Mouse (Mus musculus) lung, postnatal 0 days (tissue): ENCODE measurements around the gene Trim47. TPM values are rescaled to one million over a fixed set of nuclear protein-coding genes. Genes with fewer than 3 reads are reported as not detected.

ENCODE experiments used
- ATAC-seq: fragments of 200-750 bp; cut with Nextera tagmentation; 2 replicates; pipeline ENCODE4 v1.8.0; 2017; ENCODE audit warnings: moderate library complexity
- DNase-seq: peaks from one replicate; pipeline ENCODE4 v3.0.0-alpha.2; 2016; ENCODE audit warnings: low spot score
- H3K27ac ChIP-seq: fragments of 300-500 bp; sonication (generic); 2 replicates; pipeline ENCODE4 v1.5.1; 2014; ENCODE audit warnings: antibody characterized with exemption, mild to moderate bottlenecking, low read length, mixed read lengths
- H3K27me3 ChIP-seq: fragments of 300-500 bp; sonication (generic); replicated peaks from 2 replicates; pipeline ENCODE4 v1.6.1; 2014; ENCODE audit warnings: low read length, mixed read lengths; ENCODE audit not compliant: insufficient read depth
- H3K36me3 ChIP-seq: fragments of 300-500 bp; sonication (generic); 2 replicates; pipeline ENCODE4 v1.6.1; 2014; ENCODE audit warnings: low read length, mixed read lengths; ENCODE audit not compliant: insufficient read depth
- H3K4me1 ChIP-seq: fragments of 300-500 bp; sonication (generic); 2 replicates; pipeline ENCODE4 v1.6.1; 2014; ENCODE audit warnings: antibody characterized with exemption, low read depth, low read length, mixed read lengths; ENCODE audit not compliant: insufficient read depth
- H3K4me2 ChIP-seq: fragments of 300-500 bp; sonication (generic); replicated peaks from 2 replicates; pipeline ENCODE4 v1.6.1; 2014; ENCODE audit warnings: low read depth, mild to moderate bottlenecking, low read length, moderate library complexity, mixed read lengths
- H3K4me3 ChIP-seq: fragments of 300-500 bp; sonication (generic); 2 replicates; pipeline ENCODE4 v1.5.1; 2014; ENCODE audit warnings: low read depth, low read length
- H3K9ac ChIP-seq: fragments of 300-500 bp; sonication (generic); replicated peaks from 2 replicates; pipeline ENCODE4 v1.6.1; 2014; ENCODE audit warnings: low read depth, mild to moderate bottlenecking
- H3K9me3 ChIP-seq: fragments of 300-500 bp; sonication (generic); 2 replicates; pipeline ENCODE4 v1.6.1; 2016; ENCODE audit warnings: low read length, mixed read lengths
- CTCF ChIP-seq: IDR thresholded peaks from 2 replicates; pipeline ENCODE4 v1.5.1; 2016; ENCODE audit warnings: antibody characterized with exemption, mild to moderate bottlenecking
- EP300 ChIP-seq: IDR thresholded peaks from 2 replicates; pipeline ENCODE4 v1.6.1; 2016; ENCODE audit warnings: antibody characterized with exemption, mild to moderate bottlenecking, control low read depth
- WGBS: fragments of 180-500 bp; shearing (Covaris S2); extraction: QIAGEN DNeasy Blood & Tissue Kit; methylation state at CpG from one replicate; pipeline ENCODE4 v1.1.7; 2014; 5-methylcytosine and 5-hydroxymethylcytosine counted together
- polyA plus RNA-seq: library from polyadenylated mRNA; unstranded; fragments of >200 nt; fragmentation: Nextera tagmentation; extraction: Ambion mirVana; gene quantifications from 2 replicates; pipeline ENCODE4 v1.2.1, GENCODE M21; 2015

The Trim47 gene
- polyA plus RNA-seq, 1 experiment from 2014 or later, result 26.3 TPM

DNA sequence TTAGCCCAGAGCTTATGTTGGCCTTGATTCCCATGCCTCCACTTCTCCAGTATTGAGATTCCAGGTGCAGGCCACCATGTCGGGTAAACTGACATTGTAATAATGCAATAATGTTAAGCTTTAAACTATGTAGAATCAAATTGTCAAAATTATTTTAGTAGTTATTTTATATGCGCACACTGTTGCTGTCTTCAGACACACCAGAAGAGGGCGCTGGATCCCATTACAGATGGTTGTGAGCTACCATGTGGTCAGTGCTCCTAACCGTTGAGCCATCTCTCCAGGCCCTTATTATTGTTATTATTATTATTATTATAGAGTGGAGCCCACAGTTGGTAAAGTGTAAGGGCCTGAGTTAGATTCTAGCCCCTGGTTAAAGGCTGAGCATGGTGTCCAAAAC is 15.9 kb downstream of the Trim47 start:
- H3K4me1 ChIP-seq, result peaks cover 12% of the 10 kb centered on the region; the same call in 1 of the 2 replicates
- no peak overlapping the region for H3K9ac ChIP-seq
- DNase-seq (no peak), ATAC-seq (no peak)
- WGBS, result 83% methylated on average over 4 of the region's 4 CpGs
- H3K4me2 ChIP-seq, result no peak overlapping the region
- no peak overlapping the region for H3K4me3 ChIP-seq
- 0 out of 2 replicates have a peak, but pooled peaks cover 3% of the 10 kb centered on the region for H3K36me3 ChIP-seq
- H3K9me3 ChIP-seq, result no peaks in the 10 kb centered on the region
- 0 out of 2 replicates have a peak, but pooled peaks cover 10% of the 10 kb centered on the region for H3K27me3 ChIP-seq
- no peak for TF ChIP-seq EP300
- TF ChIP-seq CTCF, result peak; percentile 23; the same call in 1 of the 2 replicates
- 0 out of 2 replicates have a peak overlapping the region, but pooled peaks have one; percentile 58 for H3K27ac ChIP-seq

DNA sequence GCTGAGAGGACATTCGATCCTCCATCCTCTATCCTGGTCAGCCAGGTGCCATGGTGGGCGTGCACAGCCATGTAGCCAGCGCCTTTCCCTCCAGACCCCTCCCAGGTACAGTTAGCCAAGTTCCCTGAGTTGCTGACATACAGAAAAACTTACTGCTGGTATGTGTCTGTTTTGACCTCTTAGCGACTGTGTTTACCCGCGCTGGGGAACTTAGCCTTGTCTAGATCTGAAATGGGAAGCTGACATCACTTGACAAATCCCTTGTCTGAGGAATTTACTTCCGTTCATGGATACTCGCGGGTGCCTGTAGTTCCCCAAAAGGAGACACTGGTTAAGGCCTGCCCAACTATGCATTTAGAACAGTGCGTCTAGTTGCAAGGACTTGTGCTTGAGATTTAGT is 16.5 kb downstream of the Trim47 start:
- H3K4me1 ChIP-seq, result peaks cover 12% of the 10 kb centered on the region; the same call in 1 of the 2 replicates
- 0 out of 2 replicates have a peak, but pooled peaks cover 10% of the 10 kb centered on the region for H3K27me3 ChIP-seq
- DNase-seq, result peak; percentile 86

DNA sequence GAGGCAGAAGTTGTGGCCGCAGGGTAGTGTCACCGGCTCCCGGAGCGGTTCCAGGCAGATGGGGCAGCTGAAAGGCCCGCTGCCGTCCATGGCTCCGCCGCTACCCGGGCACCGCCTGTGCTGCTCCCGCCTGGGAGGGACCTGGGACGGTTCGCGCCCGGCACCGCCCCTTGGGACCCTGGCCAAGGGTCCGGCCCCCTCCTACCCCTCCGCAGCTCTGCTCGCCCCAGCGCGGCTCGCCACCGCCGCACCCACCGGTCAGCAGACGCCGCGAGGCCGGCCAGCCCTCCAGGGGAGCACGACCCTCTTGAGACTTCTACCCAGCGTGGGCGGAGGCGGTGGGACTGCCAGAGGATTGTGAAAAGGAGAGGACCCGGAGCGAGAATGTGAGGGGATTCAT is 16.9 kb downstream of the Trim47 start:
- peaks cover 12% of the 10 kb centered on the region; the same call in 1 of the 2 replicates for H3K4me1 ChIP-seq
- H3K4me3 ChIP-seq, result peak overlapping the region; percentile 57
- H3K27me3 ChIP-seq, result 0 out of 2 replicates have a peak, but pooled peaks cover 10% of the 10 kb centered on the region
- peak overlapping the region; percentile 65 for H3K4me2 ChIP-seq
- no peak for TF ChIP-seq CTCF
- no peak for TF ChIP-seq EP300
- ATAC-seq (peak; percentile 85), DNase-seq (peak; percentile 74)
- no peaks in the 10 kb centered on the region for H3K9me3 ChIP-seq
- H3K36me3 ChIP-seq, result 0 out of 2 replicates have a peak, but pooled peaks cover 6% of the 10 kb centered on the region
- H3K9ac ChIP-seq, result peak overlapping the region; percentile 50
- H3K27ac ChIP-seq, result peak overlapping the region; percentile 58
- WGBS, result 2% methylated on average over 23 of the region's 35 CpGs

More for the DNA sequence above, 16.5 kb downstream of the Trim47 start:
- Histone ChIP-seq H3K36me3 (0 out of 2 replicates have a peak, but pooled peaks cover 6% of the 10 kb centered on the region), H3K4me2 (peak overlapping the region; percentile 65), H3K9ac (peak overlapping the region; percentile 50; the same call in 1 of the 2 replicates), H3K27ac (peak overlapping the region; percentile 58), H3K9me3 (no peaks in the 10 kb centered on the region), H3K4me3 (peak overlapping the region; percentile 57)
- TF ChIP-seq CTCF, result no peak
- TF ChIP-seq EP300, result peak; percentile 27; the same call in 1 of the 2 replicates
- 13% methylated on average over 10 of the region's 10 CpGs for WGBS
- ATAC-seq, result peak; percentile 65

DNA sequence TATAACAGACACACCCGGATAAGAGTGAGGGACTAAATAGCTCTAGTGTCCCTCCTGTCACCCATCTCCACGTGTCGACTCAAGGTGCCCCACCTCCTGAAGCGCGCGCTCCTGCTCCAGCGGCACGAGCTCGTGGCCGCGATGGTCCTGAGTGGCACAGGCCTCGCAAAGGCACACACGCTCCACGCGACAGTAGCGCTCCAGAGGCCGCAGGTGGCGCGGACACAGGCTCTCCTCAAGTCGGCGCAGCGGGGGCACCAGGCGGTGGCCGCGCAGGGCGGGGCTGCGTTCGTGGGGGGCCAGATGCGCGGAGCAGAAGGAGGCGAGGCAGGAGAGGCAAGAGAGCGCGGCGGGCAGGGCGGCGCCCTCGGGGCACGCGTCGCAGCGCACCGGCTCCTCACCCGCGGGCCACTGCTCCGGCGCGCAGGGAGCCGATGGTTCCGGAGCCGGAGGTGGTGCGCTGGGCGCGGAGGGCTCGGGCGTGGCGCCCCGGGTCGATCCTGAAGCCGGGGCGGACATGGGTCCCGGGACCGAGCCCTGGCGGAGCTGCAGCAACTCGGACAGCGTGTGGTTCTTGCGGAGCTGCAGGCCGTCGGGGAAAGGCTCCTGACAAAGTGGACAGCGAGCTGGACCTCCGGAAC is 17.4 kb downstream of the Trim47 start:
- peak; percentile 42 for DNase-seq

DNA sequence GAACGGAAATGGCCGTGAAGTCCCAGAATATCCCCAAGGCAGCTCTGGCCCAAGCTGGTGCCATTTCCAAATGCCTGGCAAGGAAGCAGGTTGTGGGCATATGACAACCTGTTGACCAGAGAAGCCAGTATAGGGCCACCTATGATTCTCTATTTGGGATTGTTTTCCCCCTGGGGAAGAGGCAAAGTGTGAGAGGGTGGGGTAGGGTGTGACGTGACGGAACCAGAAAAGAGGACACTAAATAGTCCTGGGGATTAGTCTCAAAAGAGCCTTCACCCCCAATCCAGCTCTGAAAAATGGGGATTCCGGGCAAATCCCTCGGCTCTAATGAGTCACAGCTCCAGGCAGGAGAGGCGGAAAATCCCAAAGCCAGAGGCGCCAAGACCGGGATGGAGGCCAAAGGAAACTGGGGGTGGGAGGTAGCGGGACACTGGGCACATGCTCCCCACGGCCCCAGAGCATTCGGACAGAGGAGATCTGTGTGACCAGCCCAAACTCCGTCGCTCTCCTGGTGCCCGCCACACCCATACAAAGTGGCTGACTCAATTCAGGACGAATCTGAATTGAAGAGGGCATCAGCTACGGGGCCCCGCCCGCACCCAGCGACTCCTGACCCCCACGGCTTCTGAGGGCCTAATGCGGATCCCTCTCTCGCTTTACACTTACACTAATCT is 18.4 kb downstream of the Trim47 start:
- Histone ChIP-seq H3K27ac (no peak overlapping the region; the same call in 1 of the 2 replicates), H3K4me2 (peak overlapping the region; percentile 65), H3K27me3 (0 out of 2 replicates have a peak, but pooled peaks cover 10% of the 10 kb centered on the region), H3K9ac (no peak overlapping the region), H3K4me3 (peak overlapping the region; percentile 57), H3K9me3 (no peaks in the 10 kb centered on the region), H3K36me3 (0 out of 2 replicates have a peak, but pooled peaks cover 6% of the 10 kb centered on the region), H3K4me1 (peaks cover 16% of the 10 kb centered on the region)
- WGBS, result 9% methylated on average over 23 of the region's 23 CpGs
- ATAC-seq, result no peak
- no peak for TF ChIP-seq EP300
- no peak for TF ChIP-seq CTCF
- peak; percentile 42 for DNase-seq

More for the DNA sequence above, 17.4 kb downstream of the Trim47 start:
- peak overlapping the region; percentile 50 for H3K9ac ChIP-seq
- TF ChIP-seq EP300 (no peak), CTCF (peak; percentile 43)
- ATAC-seq, result peak; percentile 23
- H3K27ac ChIP-seq, result peak overlapping the region; percentile 58
- H3K27me3 ChIP-seq, result 0 out of 2 replicates have a peak, but pooled peaks cover 10% of the 10 kb centered on the region
- no peaks in the 10 kb centered on the region for H3K9me3 ChIP-seq
- peaks cover 12% of the 10 kb centered on the region; the same call in 1 of the 2 replicates for H3K4me1 ChIP-seq
- WGBS, result 2% methylated on average over 63 of the region's 70 CpGs
- peak overlapping the region; percentile 65 for H3K4me2 ChIP-seq
- H3K36me3 ChIP-seq, result 0 out of 2 replicates have a peak, but pooled peaks cover 6% of the 10 kb centered on the region
- H3K4me3 ChIP-seq, result peak overlapping the region; percentile 57

DNA sequence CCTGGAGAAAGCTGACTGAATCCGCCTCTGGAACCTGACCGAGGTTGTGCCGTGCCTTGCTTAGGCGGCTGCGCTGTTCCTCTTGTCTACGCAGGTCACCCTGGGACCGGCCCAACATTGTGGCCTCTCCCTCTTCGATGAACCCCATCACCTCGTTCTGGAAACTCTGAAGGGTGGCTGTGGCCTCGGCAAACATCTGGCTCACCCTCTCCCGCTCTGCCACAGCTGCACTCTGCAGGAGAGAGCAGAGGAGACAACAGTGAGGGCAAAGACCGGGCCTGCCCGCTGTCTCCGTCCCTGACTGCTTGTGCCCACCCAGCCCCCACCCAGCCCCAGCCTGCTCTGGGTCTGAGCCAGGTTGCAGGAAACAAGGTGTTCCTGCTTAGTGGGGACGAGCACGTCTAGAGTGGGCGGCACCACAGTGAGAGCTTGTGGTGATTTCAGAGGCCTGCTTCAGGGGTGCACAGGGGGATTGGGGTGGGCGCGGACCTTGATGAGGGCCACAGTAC is 19.2 kb downstream of the Trim47 start:
- H3K4me2 ChIP-seq, result peak overlapping the region; percentile 65

More for the DNA sequence above, 19.2 kb downstream of the Trim47 start:
- DNase-seq (no peak), ATAC-seq (no peak)
- 0 out of 2 replicates have a peak, but pooled peaks cover 6% of the 10 kb centered on the region for H3K36me3 ChIP-seq
- H3K4me3 ChIP-seq, result peak overlapping the region; percentile 15
- H3K9me3 ChIP-seq, result no peaks in the 10 kb centered on the region
- TF ChIP-seq EP300 (no peak), CTCF (no peak)
- H3K9ac ChIP-seq, result no peak overlapping the region
- 45% methylated on average over 19 of the region's 19 CpGs for WGBS
- 0 out of 2 replicates have a peak, but pooled peaks cover 10% of the 10 kb centered on the region for H3K27me3 ChIP-seq
- H3K27ac ChIP-seq, result no peak overlapping the region; the same call in 1 of the 2 replicates
- peaks cover 21% of the 10 kb centered on the region for H3K4me1 ChIP-seq
